Mouse (Mus musculus): ENCODE measurements around the gene Klf15. TPM values are rescaled to one million over a fixed set of nuclear protein-coding genes. Genes with fewer than 3 reads are reported as not detected.
A peak's percentile ranks its signal among the peaks of the same experiment; 100 is the strongest.

The Klf15 gene
- total RNA-seq, 1 experiment = 6.4 TPM

DNA sequence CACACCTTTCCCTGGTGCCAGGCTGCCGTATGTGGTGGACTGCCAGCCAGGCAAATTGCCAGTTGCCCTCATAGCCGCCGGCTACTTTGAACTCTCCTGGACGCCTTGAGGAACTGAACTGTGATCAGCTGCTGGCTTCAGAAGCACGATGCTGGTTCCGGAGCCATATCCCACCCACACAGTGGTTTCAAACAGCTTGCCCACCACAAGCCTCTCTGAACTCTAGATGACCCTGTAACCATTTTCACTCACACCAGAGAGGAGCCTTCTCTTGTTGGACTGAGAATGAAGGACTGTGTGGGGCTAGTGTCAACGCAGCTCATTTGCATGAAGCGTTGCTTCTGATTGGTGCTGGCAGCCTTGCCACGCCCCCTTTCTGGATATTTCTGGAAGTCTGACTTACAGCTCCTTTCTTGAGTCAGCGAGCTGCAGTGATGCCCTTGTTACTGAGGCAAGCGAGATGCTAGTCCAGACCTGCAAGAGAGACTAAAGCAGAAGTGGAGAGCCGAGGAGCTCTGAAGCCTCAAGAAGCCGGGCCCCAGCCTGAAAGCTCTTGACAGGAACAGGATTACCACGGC is 14.7 kb downstream of the Klf15 start:
- H3K27ac ChIP-seq (ENCODE audit: insufficient read depth, low read depth, low read length, poor library complexity, severe bottlenecking) = no peak overlapping the region

DNA sequence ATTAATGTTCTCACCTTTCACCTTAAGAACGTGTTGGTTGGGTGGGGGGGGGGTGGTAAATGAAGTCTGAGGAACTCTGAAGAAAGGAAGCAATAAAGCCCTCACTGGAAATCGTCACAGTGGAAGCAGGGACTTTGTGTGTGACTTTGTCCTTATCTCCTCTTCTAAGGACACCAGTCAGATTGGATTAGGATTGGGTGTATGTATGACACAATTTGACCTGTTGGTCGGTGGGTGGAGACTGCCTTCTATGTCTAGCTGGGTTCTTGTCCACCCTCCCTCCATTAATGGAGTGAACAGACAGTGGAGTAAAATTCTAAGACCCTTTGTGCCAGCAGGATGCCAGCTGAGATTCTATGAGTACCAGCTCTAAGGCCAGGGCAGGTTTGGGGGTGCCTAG is 21.9 kb downstream of the Klf15 start:
- in situ Hi-C loops (cut with MboI; ENCODE audit: low sequenced_read_pairs in 2 of 2, unreplicated experiment in 2 of 2) = no loop called here

More for the DNA sequence above, 14.7 kb downstream of the Klf15 start:
- Histone ChIP-seq H3K9me3 (ENCODE audit: control insufficient read depth, insufficient read depth, low read depth, low read length) (no peaks in the 10 kb centered on the region), H3K9ac (ENCODE audit: insufficient read depth, low read depth, low read length, poor library complexity, severe bottlenecking) (no peak overlapping the region), H3K36me3 (ENCODE audit: control insufficient read depth, insufficient read depth, low read length, poor library complexity, severe bottlenecking) (no peaks in the 10 kb centered on the region; the same call in 1 of the 2 replicates), H3K4me3 (ENCODE audit: insufficient read depth in 1 of 2, low read depth in 1 of 2, low read length in 2 of 2, poor library complexity in 1 of 2, severe bottlenecking in 1 of 2) (no peak overlapping the region), H3K4me1 (ENCODE audit: control insufficient read depth in 2 of 2, insufficient read depth in 2 of 2, low read length in 2 of 2, poor library complexity in 1 of 2) (peaks cover 8 to 24% of the 10 kb centered on the region in 2 experiments)
- in situ Hi-C loops (cut with MboI; ENCODE audit: low sequenced_read_pairs in 2 of 2, unreplicated experiment in 2 of 2) = no loop called here
- DNase-seq (ENCODE audit: low read depth, low spot score) = no peak
- TF ChIP-seq HCFC1 (IDR thresholded peaks at IDR 0.05; ENCODE audit: borderline replicate concordance, insufficient read depth, low read length) (no peak), ZC3H11A (IDR thresholded peaks at IDR 0.05; ENCODE audit: borderline replicate concordance, low read depth, low read length) (no peak), CHD2 (IDR thresholded peaks at IDR 0.05; ENCODE audit: low read depth, low read length) (no peak)

DNA sequence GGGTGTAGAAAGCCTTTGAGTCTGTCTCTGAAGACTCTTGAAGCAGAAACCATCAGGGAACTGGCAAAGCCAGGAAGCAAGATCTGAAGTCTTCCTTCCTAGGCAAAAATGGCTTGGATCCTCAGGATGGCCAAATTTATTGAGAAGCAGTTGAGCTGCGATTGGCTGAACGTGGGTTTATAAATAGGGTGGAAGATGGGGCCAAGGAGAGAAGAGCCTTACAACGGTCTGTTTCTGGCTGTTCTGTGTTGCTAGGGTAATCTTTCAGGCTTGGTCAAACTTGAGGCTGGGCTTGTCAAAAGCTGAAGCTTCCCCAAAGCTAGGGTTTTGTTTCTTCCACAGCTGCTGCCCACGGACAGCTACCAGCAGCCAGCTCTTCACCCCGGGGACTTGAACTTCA is 22.5 kb downstream of the Klf15 start:
- Histone ChIP-seq H3K9ac (ENCODE audit: insufficient read depth, low read depth, low read length, poor library complexity, severe bottlenecking) (no peak overlapping the region), H3K36me3 (ENCODE audit: control insufficient read depth, insufficient read depth, low read length, poor library complexity, severe bottlenecking) (no peaks in the 10 kb centered on the region), H3K4me1 (ENCODE audit: control insufficient read depth in 2 of 2, insufficient read depth in 2 of 2, low read length in 2 of 2, poor library complexity in 1 of 2) (peaks cover 4 to 14% of the 10 kb centered on the region in 2 experiments; a peak in 2 of 4 replicates), H3K9me3 (ENCODE audit: control insufficient read depth, insufficient read depth, low read depth, low read length) (no peaks in the 10 kb centered on the region), H3K4me3 (ENCODE audit: insufficient read depth in 1 of 2, low read depth in 1 of 2, low read length in 2 of 2, poor library complexity in 1 of 2, severe bottlenecking in 1 of 2) (no peak overlapping the region), H3K27ac (ENCODE audit: insufficient read depth, low read depth, low read length, poor library complexity, severe bottlenecking) (no peak overlapping the region)
- in situ Hi-C loops (cut with MboI; ENCODE audit: low sequenced_read_pairs in 2 of 2, unreplicated experiment in 2 of 2) = no loop called here
- no peak for DNase-seq (ENCODE audit: low read depth, low spot score)
- TF ChIP-seq CHD2 (IDR thresholded peaks at IDR 0.05; ENCODE audit: low read depth, low read length) = no peak

More for the DNA sequence above, 21.9 kb downstream of the Klf15 start:
- H3K9me3 ChIP-seq (ENCODE audit: control insufficient read depth, insufficient read depth, low read depth, low read length) = no peaks in the 10 kb centered on the region
- no peak overlapping the region for H3K27ac ChIP-seq (ENCODE audit: insufficient read depth, low read depth, low read length, poor library complexity, severe bottlenecking)
- H3K36me3 ChIP-seq (ENCODE audit: control insufficient read depth, insufficient read depth, low read length, poor library complexity, severe bottlenecking) = no peaks in the 10 kb centered on the region
- DNase-seq (ENCODE audit: low read depth, low spot score) = no peak
- no peak overlapping the region for H3K9ac ChIP-seq (ENCODE audit: insufficient read depth, low read depth, low read length, poor library complexity, severe bottlenecking)
- TF ChIP-seq CHD2 (IDR thresholded peaks at IDR 0.05; ENCODE audit: low read depth, low read length) = no peak
- no peak for TF ChIP-seq ZC3H11A (IDR thresholded peaks at IDR 0.05; ENCODE audit: borderline replicate concordance, low read depth, low read length)
- TF ChIP-seq ZNF384 (IDR thresholded peaks at IDR 0.05; ENCODE audit: low read depth, low read length) = no peak
- no peak for TF ChIP-seq MAFK (IDR thresholded peaks at IDR 0.05; ENCODE audit: insufficient read depth, low read depth, low read length)
- TF ChIP-seq HCFC1 (IDR thresholded peaks at IDR 0.05; ENCODE audit: borderline replicate concordance, insufficient read depth, low read length) = no peak
- no peak overlapping the region for H3K4me3 ChIP-seq (ENCODE audit: insufficient read depth in 1 of 2, low read depth in 1 of 2, low read length in 2 of 2, poor library complexity in 1 of 2, severe bottlenecking in 1 of 2)
- peaks cover 4 to 14% of the 10 kb centered on the region in 2 experiments; a peak in 2 of 4 replicates for H3K4me1 ChIP-seq (ENCODE audit: control insufficient read depth in 2 of 2, insufficient read depth in 2 of 2, low read length in 2 of 2, poor library complexity in 1 of 2)

DNA sequence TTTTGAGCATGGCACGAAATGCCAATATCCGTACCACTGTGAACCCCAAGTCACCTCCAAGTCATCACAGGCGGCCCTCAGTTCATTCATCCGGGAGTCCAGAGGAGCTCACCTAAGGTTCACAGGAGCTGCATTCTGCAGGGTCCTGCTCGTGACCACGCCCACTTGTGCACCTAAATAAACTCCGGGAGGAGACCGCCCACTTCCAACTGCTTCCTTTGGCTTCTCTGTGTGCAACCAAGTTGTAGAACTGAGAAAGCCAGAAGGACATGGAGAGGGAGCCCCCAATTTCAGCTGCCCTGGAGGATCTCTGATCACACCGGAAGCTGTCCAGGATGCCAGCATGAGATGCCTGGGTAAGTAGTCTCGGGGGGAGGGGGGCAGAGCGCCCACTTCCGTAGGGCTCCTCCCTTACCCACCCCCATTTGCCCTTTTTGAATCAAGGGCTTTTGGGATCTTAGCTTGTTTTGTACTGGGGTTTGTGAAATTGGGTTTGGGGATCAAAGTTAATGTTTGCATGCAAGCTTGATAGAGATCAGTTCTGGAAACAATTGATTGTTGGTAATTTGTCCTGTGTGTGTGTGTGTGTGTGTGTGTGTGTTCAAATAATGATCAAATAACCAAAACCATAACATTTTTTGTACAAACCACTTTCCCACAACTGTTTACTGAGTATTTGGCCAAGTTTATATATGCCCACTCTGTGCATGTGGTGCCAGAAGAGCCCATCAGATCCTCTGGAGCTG is 24.0 kb downstream of the Klf15 start, which contains the start of gene Aldh1l1:
Gene Aldh1l1, plus strand, starts transcription at position 252 of the 746 bp plus-strand sequence.
- in situ Hi-C loops (cut with MboI; ENCODE audit: low sequenced_read_pairs in 2 of 2, unreplicated experiment in 2 of 2) = no loop called here
- DNase-seq (ENCODE audit: low read depth, low spot score) = no peak
- no peak within 1 kb of the TSS for H3K9ac ChIP-seq (ENCODE audit: insufficient read depth, low read depth, low read length, poor library complexity, severe bottlenecking)
- TF ChIP-seq ZNF384 (IDR thresholded peaks at IDR 0.05; ENCODE audit: low read depth, low read length) = no peak
- TF ChIP-seq HCFC1 (IDR thresholded peaks at IDR 0.05; ENCODE audit: borderline replicate concordance, insufficient read depth, low read length) = no peak
- no peak for TF ChIP-seq CHD2 (IDR thresholded peaks at IDR 0.05; ENCODE audit: low read depth, low read length)
- TF ChIP-seq MAFK (IDR thresholded peaks at IDR 0.05; ENCODE audit: insufficient read depth, low read depth, low read length) = no peak
- TF ChIP-seq ZC3H11A (IDR thresholded peaks at IDR 0.05; ENCODE audit: borderline replicate concordance, low read depth, low read length) = no peak
- H3K36me3 ChIP-seq (ENCODE audit: control insufficient read depth, insufficient read depth, low read length, poor library complexity, severe bottlenecking) = no peaks in the 10 kb centered on the region
- H3K9me3 ChIP-seq (ENCODE audit: control insufficient read depth, insufficient read depth, low read depth, low read length) = no peaks in the 10 kb centered on the region
- H3K27ac ChIP-seq (ENCODE audit: insufficient read depth, low read depth, low read length, poor library complexity, severe bottlenecking) = no peak within 1 kb of the TSS
- peaks cover 4 to 7% of the 10 kb centered on the region in 2 experiments; a peak in 2 of 4 replicates for H3K4me1 ChIP-seq (ENCODE audit: control insufficient read depth in 2 of 2, insufficient read depth in 2 of 2, low read length in 2 of 2, poor library complexity in 1 of 2)
- H3K4me3 ChIP-seq (ENCODE audit: insufficient read depth in 1 of 2, low read depth in 1 of 2, low read length in 2 of 2, poor library complexity in 1 of 2, severe bottlenecking in 1 of 2) = 0 out of 4 replicates have a peak within 1 kb of the TSS, but pooled peaks of 1 of the 2 experiments have one; percentile 17

All from ES-E14 (cell line).